Mouse (Mus musculus) MEL (cell line): ENCODE data around the gene Fat3. TPM values are rescaled to one million over a fixed set of nuclear protein-coding genes. Genes with fewer than 3 reads are reported as not detected.

Experiments
- DNase-seq: peaks from one replicate; pipeline ENCODE4 v3.0.0; 2011; ENCODE audit warnings: low read depth, low spot score
- H3K27ac ChIP-seq: 2 replicates; pipeline ENCODE4 v1.5.1; 2012; ENCODE audit warnings: low read depth, mild to moderate bottlenecking, control low read depth, low read length, moderate library complexity; ENCODE audit not compliant: control insufficient read depth
- H3K27me3 ChIP-seq, 2 experiments: fragments of 150-350 bp in 1 of 2; sonication (generic) in 1 of 2; 2 replicates each; pipeline ENCODE4 v1.6.1; 2012; ENCODE audit warnings: low read length in 2 of 2, mild to moderate bottlenecking in 2 of 2, improper control_type of control experiment in 1 of 2, moderate library complexity in 1 of 2; ENCODE audit not compliant: insufficient read depth in 2 of 2, control insufficient read depth in 1 of 2
- H3K36me3 ChIP-seq, 2 experiments: 2 replicates each; pipeline ENCODE4 v1.6.1; 2012 to 2014; ENCODE audit warnings: low read length in 2 of 2, improper control_type of control experiment in 1 of 2, inconsistent platforms in 1 of 2, mild to moderate bottlenecking in 1 of 2; ENCODE audit not compliant: insufficient read depth in 2 of 2, control insufficient read depth in 1 of 2
- H3K4me1 ChIP-seq, 2 experiments: fragments of 150-350 bp in 1 of 2; sonication (generic) in 1 of 2; 2 replicates each; pipeline ENCODE4 v1.6.1; 2012; ENCODE audit warnings: low read length in 2 of 2, improper control_type of control experiment in 1 of 2, mild to moderate bottlenecking in 1 of 2; ENCODE audit not compliant: insufficient read depth in 2 of 2, control insufficient read depth in 1 of 2
- H3K4me3 ChIP-seq, 2 experiments: fragments of 150-350 bp in 1 of 2; sonication (generic) in 1 of 2; 2 replicates each; pipeline ENCODE4 v1.5.1; 2012; ENCODE audit warnings: low read depth in 2 of 2, low read length in 2 of 2, mild to moderate bottlenecking in 2 of 2, moderate library complexity in 2 of 2, control low read depth in 1 of 2, improper control_type of control experiment in 1 of 2; ENCODE audit not compliant: control insufficient read depth in 1 of 2, insufficient read depth in 1 of 2
- H3K79me2 ChIP-seq: 2 replicates; pipeline ENCODE4 v1.6.1; 2012; ENCODE audit warnings: mild to moderate bottlenecking, low read length, moderate library complexity; ENCODE audit not compliant: control insufficient read depth, poor library complexity, insufficient read depth
- H3K9ac ChIP-seq: 2 replicates; pipeline ENCODE4 v1.6.1; 2012; ENCODE audit warnings: low read depth, mild to moderate bottlenecking, control low read depth, low read length, moderate library complexity; ENCODE audit not compliant: control insufficient read depth, poor library complexity, severe bottlenecking
- H3K9me3 ChIP-seq: fragments of 150-350 bp; sonication (generic); replicated peaks from 2 replicates; pipeline ENCODE4 v1.6.1; 2012; ENCODE audit warnings: mild to moderate bottlenecking, low read length, improper control_type of control experiment, moderate library complexity; ENCODE audit not compliant: insufficient read depth
- GABPA ChIP-seq: IDR thresholded peaks from 2 replicates; pipeline ENCODE4 v1.6.1; 2012; ENCODE audit warnings: low read depth, mild to moderate bottlenecking, inconsistent platforms, low read length, improper control_type of control experiment, moderate library complexity
- GATA1 ChIP-seq: IDR thresholded peaks from 2 replicates; pipeline ENCODE4 v1.6.1; 2011; ENCODE audit warnings: low read depth, low read length, improper control_type of control experiment
- HCFC1 ChIP-seq: IDR thresholded peaks from 2 replicates; pipeline ENCODE4 v1.6.1; 2012; ENCODE audit warnings: low read depth, mild to moderate bottlenecking, inconsistent platforms, low read length, improper control_type of control experiment, moderate library complexity
- KAT2A ChIP-seq: conservative IDR thresholded peaks from 2 replicates; pipeline ENCODE4 v1.6.1; 2012; ENCODE audit warnings: low read depth, low read length, improper control_type of control experiment, inconsistent platforms
- MAFK ChIP-seq: IDR thresholded peaks from 2 replicates; pipeline ENCODE4 v1.6.1; 2011; ENCODE audit warnings: low read depth, mild to moderate bottlenecking, low read length, improper control_type of control experiment, borderline replicate concordance
- MAX ChIP-seq: IDR thresholded peaks from 2 replicates; pipeline ENCODE4 v1.6.1; 2011; ENCODE audit warnings: low read length, improper control_type of control experiment
- MAZ ChIP-seq: IDR thresholded peaks from 2 replicates; pipeline ENCODE4 v1.6.1; 2012; ENCODE audit warnings: low read depth, mild to moderate bottlenecking, inconsistent platforms, low read length, improper control_type of control experiment
- MYC ChIP-seq: IDR thresholded peaks from 2 replicates; pipeline ENCODE4 v1.6.1; 2011; ENCODE audit warnings: low read depth, mild to moderate bottlenecking, low read length, improper control_type of control experiment, moderate library complexity
- NELFE ChIP-seq: IDR thresholded peaks from 2 replicates; pipeline ENCODE4 v1.6.1; 2011; ENCODE audit warnings: low read depth, low read length, improper control_type of control experiment
- POLR2AphosphoS2 ChIP-seq: IDR thresholded peaks from 2 replicates; pipeline ENCODE4 v1.6.1; 2011; ENCODE audit warnings: low read length, improper control_type of control experiment
- POLR2AphosphoS5 ChIP-seq: IDR thresholded peaks from 2 replicates; pipeline ENCODE4 v1.6.1; 2012; ENCODE audit warnings: low read depth, borderline replicate concordance, mild to moderate bottlenecking, inconsistent platforms, low read length, moderate library complexity, mixed read lengths
- SIN3A ChIP-seq: IDR thresholded peaks from 2 replicates; pipeline ENCODE4 v1.6.1; 2012; ENCODE audit warnings: low read length, improper control_type of control experiment, inconsistent platforms
- SMC3 ChIP-seq: IDR thresholded peaks from 2 replicates; pipeline ENCODE4 v1.6.1; 2011; ENCODE audit warnings: low read depth, low read length, improper control_type of control experiment
- TBP ChIP-seq: IDR thresholded peaks from 2 replicates; pipeline ENCODE4 v1.8.0; 2011; ENCODE audit warnings: low read depth, low read length, improper control_type of control experiment
- TCF12 ChIP-seq: IDR thresholded peaks from 2 replicates; pipeline ENCODE4 v1.6.1; 2014; ENCODE audit warnings: low read depth, mild to moderate bottlenecking, inconsistent platforms, low read length, improper control_type of control experiment, moderate library complexity
- USF2 ChIP-seq, 2 experiments: IDR thresholded peaks; 2 replicates each; pipeline ENCODE4 v1.6.1; 2011 to 2012; ENCODE audit warnings: improper control_type of control experiment in 2 of 2, low read length in 2 of 2, borderline replicate concordance in 1 of 2, inconsistent platforms in 1 of 2, low read depth in 1 of 2, mild to moderate bottlenecking in 1 of 2; ENCODE audit not compliant: insufficient read depth in 1 of 2
- ZC3H11A ChIP-seq: IDR thresholded peaks from 2 replicates; pipeline ENCODE4 v1.6.1; 2012; ENCODE audit warnings: low read depth, mild to moderate bottlenecking, inconsistent platforms, low read length, improper control_type of control experiment
- ZKSCAN1 ChIP-seq: IDR thresholded peaks from 2 replicates; pipeline ENCODE4 v1.6.1; 2012; ENCODE audit warnings: low read depth, mild to moderate bottlenecking, inconsistent platforms, low read length, improper control_type of control experiment, moderate library complexity
- ZMIZ1 ChIP-seq: IDR thresholded peaks from 2 replicates; pipeline ENCODE4 v1.6.1; 2012; ENCODE audit warnings: low read depth, mild to moderate bottlenecking, inconsistent platforms, low read length, improper control_type of control experiment, moderate library complexity
- polyA plus RNA-seq, 2 experiments: library from polyadenylated mRNA; stranded (reverse) in 1 of 2; unstranded in 1 of 2; fragments of >175 nt in 1 of 2; fragments of >200 nt in 1 of 2; gene quantifications; 2 replicates each; pipeline versions ENCODE4 v1.2.1 to v1.2.4; 2012; ENCODE audit warnings: low replicate concordance in 2 of 2, low read depth in 1 of 2; ENCODE audit not compliant: insufficient read length in 2 of 2, insufficient read depth in 1 of 2, missing spikeins in 1 of 2
- total RNA-seq: library from RNA; depleted of rRNA; stranded (reverse); fragments of 300-350 nt; gene quantifications from 2 replicates; pipeline ENCODE4 v1.2.3, GENCODE M21; 2012

Gene Fat3
- total and polyA plus RNA-seq, 3 experiments = 1.5 to 1.8 TPM; not detected in 1

DNA sequence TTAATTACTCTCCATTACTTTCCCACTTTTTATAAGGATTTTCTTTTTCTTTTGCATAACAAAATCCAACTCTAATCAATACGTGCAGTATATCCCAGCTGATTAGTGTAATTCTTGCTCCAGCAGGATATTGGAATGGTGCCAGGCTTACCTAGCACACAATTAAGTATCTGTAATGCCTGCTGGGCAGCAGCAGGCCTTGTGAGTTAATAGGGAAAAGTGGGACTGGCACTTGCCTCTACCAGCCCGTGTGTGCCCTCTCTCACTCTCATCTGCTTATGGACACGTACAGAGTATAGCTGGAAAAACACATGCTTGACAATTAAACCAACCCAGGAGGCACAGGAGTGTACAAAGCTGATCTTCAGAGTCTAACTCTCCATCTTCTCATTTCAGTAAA is 11.4 kb downstream of the Fat3 start:
- H3K36me3 ChIP-seq = no peaks in the 10 kb centered on the region
- no peaks in the 10 kb centered on the region for H3K4me1 ChIP-seq
- no peaks in the 10 kb centered on the region for H3K79me2 ChIP-seq
- H3K9ac ChIP-seq = no peak overlapping the region
- no peak overlapping the region for H3K4me3 ChIP-seq
- no peaks in the 10 kb centered on the region for H3K27me3 ChIP-seq
- TF ChIP-seq USF2 (IDR thresholded peaks at IDR 0.05; ENCODE audit: borderline replicate concordance in 1 of 2, insufficient read depth in 1 of 2, low read depth in 1 of 2, low read length in 2 of 2) = 0 out of 4 replicates have a peak, but pooled peaks of 1 of the 2 experiments have one; percentile 8
- no peak for TF ChIP-seq ZC3H11A
- no peak overlapping the region for H3K27ac ChIP-seq
- no peak for DNase-seq
- H3K9me3 ChIP-seq = no peaks in the 10 kb centered on the region

DNA sequence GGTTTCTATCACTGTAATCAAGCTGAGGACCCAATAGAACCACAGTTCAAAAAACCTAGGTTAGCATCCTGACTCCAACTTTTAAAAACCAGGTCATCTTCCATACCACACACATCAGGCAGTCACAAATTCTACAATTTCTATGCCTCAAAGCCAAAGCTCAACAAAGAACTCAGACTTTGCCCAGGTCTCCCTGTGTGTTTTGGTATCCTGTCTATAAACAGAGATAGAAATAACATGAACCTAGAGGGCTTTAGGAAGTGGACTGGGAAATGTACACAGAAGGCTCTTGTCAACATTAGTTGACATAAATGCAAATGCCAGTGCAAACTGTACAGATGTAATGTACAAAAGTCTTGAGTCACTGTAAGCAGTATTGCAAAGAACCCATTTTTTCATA is 13.5 kb downstream of the Fat3 start:
- H3K27me3 ChIP-seq = no peaks in the 10 kb centered on the region
- TF ChIP-seq KAT2A = no peak
- TF ChIP-seq USF2 (IDR thresholded peaks at IDR 0.05; ENCODE audit: borderline replicate concordance in 1 of 2, insufficient read depth in 1 of 2, low read depth in 1 of 2, low read length in 2 of 2) = no peak
- no peak for TF ChIP-seq ZMIZ1
- no peak for TF ChIP-seq POLR2AphosphoS2
- TF ChIP-seq GATA1 = no peak
- no peak for TF ChIP-seq TCF12
- no peak for TF ChIP-seq MAZ
- no peak for TF ChIP-seq NELFE
- no peak for TF ChIP-seq GABPA
- no peak for TF ChIP-seq HCFC1
- no peak for TF ChIP-seq MAFK
- TF ChIP-seq SIN3A = no peak
- no peak for TF ChIP-seq TBP
- no peak for TF ChIP-seq MYC
- no peak for TF ChIP-seq ZKSCAN1
- TF ChIP-seq MAX = no peak
- TF ChIP-seq POLR2AphosphoS5 = no peak
- TF ChIP-seq SMC3 = no peak
- TF ChIP-seq, all 39 proteins: peak for 0
- DNase-seq = no peak
- H3K4me1 ChIP-seq = no peaks in the 10 kb centered on the region
- H3K9ac ChIP-seq = no peak overlapping the region
- no peak overlapping the region for H3K27ac ChIP-seq
- no peak overlapping the region for H3K4me3 ChIP-seq
- H3K9me3 ChIP-seq = no peaks in the 10 kb centered on the region
- H3K36me3 ChIP-seq = no peaks in the 10 kb centered on the region
- no peaks in the 10 kb centered on the region for H3K79me2 ChIP-seq
